Mouse (Mus musculus) heart, embryonic 14.5 days (tissue): ENCODE data around the gene Lamc3. TPM values are rescaled to one million over a fixed set of nuclear protein-coding genes. Genes with fewer than 3 reads are reported as not detected.
A peak's percentile ranks its signal among the peaks of the same experiment; 100 is the strongest.

ENCODE experiments used
- ATAC-seq: fragments of 200-750 bp; cut with Nextera tagmentation; 2 replicates; pipeline ENCODE4 v1.8.0; 2017; ENCODE audit warnings: low read depth, moderate TSS enrichment; ENCODE audit not compliant: insufficient number of reproducible peaks, insufficient read depth, low FRiP score
- H3K27ac ChIP-seq, 2 experiments: fragments of 200-500 bp in 1 of 2; fragments of 300-500 bp in 1 of 2; sonication (generic) in 1 of 2; replicated peaks in 1 of 2; 2 replicates each; pipeline ENCODE4 v1.5.1; 2012 to 2014; ENCODE audit warnings: low read depth in 2 of 2, low read length in 2 of 2, control low read depth in 1 of 2, mild to moderate bottlenecking in 1 of 2, mixed read lengths in 1 of 2; ENCODE audit not compliant: control insufficient read depth in 1 of 2, insufficient read depth in 1 of 2
- H3K27me3 ChIP-seq: fragments of 300-500 bp; sonication (generic); 2 replicates; pipeline ENCODE4 v1.6.1; 2014; ENCODE audit warnings: mild to moderate bottlenecking, low read length, control low read depth; ENCODE audit not compliant: control insufficient read depth, insufficient read depth
- H3K36me3 ChIP-seq: fragments of 300-500 bp; sonication (generic); 2 replicates; pipeline ENCODE4 v1.6.1; 2014; ENCODE audit warnings: mild to moderate bottlenecking, control low read depth, low read length, mixed read lengths; ENCODE audit not compliant: control insufficient read depth, insufficient read depth
- H3K4me1 ChIP-seq, 2 experiments: fragments of 200-500 bp in 1 of 2; fragments of 300-500 bp in 1 of 2; sonication (generic) in 1 of 2; 2 replicates each; pipeline ENCODE4 v1.6.1; 2012 to 2014; ENCODE audit warnings: low read length in 2 of 2, control low read depth in 1 of 2, mixed read lengths in 1 of 2; ENCODE audit not compliant: control insufficient read depth in 2 of 2, insufficient read depth in 2 of 2
- H3K4me2 ChIP-seq: fragments of 300-500 bp; sonication (generic); 2 replicates; pipeline ENCODE4 v1.6.1; 2014; ENCODE audit warnings: mild to moderate bottlenecking, low read length
- H3K4me3 ChIP-seq, 2 experiments: fragments of 200-500 bp in 1 of 2; fragments of 300-500 bp in 1 of 2; sonication (generic) in 1 of 2; 2 replicates each; pipeline ENCODE4 v1.5.1; 2012 to 2014; ENCODE audit warnings: low read length in 2 of 2, mild to moderate bottlenecking in 2 of 2, control low read depth in 1 of 2, low read depth in 1 of 2, moderate library complexity in 1 of 2; ENCODE audit not compliant: control insufficient read depth in 1 of 2, insufficient read depth in 1 of 2
- H3K9ac ChIP-seq: fragments of 300-500 bp; sonication (generic); 2 replicates; pipeline ENCODE4 v1.6.1; 2014; ENCODE audit warnings: mild to moderate bottlenecking, low read length
- H3K9me3 ChIP-seq: fragments of 300-500 bp; sonication (generic); 2 replicates; pipeline ENCODE4 v1.6.1; 2016; ENCODE audit warnings: low read length, control low read depth; ENCODE audit not compliant: control insufficient read depth
- WGBS: fragments of 180-500 bp; shearing (Covaris S2); extraction: QIAGEN DNeasy Blood & Tissue Kit; methylation state at CpG from one replicate; pipeline ENCODE4 v1.1.7; 2014; 5-methylcytosine and 5-hydroxymethylcytosine counted together
- polyA plus RNA-seq: library from polyadenylated mRNA; unstranded; fragments of >200 nt; fragmentation: Nextera tagmentation; extraction: Ambion mirVana; gene quantifications from 2 replicates; pipeline ENCODE4 v1.2.1, GENCODE M21; 2014

Lamc3 gene
- polyA plus RNA-seq, 1 experiment from 2014 or later, result 0.24 TPM

DNA sequence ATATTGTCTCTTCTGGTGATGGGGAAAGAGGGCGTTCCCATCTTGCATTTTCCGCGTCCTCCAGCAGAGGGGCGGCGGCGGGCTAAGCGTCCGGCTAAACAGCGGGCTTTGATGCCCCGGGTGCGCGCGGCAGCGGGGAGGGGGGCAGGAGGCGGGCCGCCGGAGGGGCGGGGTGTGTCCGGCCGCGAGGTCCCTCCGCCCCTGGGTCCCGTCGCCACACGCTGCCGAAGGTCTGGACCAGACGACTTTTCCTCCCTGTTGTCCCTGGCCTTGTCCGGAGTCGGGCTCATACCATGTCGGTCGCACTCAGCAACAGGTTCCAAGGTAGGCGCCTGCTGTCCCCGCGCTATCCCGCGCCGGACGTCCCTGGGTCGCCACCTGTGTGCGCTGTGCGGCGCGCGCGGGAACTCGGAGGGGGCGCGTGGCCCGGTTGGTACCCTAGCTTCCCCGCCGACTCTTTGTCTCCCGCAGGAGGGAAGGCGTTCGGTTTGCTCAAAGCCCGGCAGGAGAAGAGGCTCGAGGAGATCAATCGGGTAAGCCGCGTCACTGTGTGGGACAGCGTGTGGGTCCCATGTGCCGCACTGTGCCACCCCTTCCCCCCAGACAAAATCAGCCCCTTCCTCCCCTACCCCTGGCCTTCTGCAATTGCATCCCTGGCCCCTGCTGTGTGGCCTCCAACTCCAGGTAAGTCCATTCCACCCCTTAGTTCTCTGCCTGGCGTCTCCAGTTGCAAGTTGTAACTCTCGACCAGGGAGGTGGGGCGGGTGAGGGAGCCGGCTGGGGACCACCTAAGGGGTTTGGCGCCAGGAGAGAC, 63.2 kb downstream of the Lamc3 start, which contains the start of gene Aif1l:
Aif1l (plus strand) TSS at position 82 of the 814 bp plus-strand sequence.
- H3K4me3 ChIP-seq, result peak within 1 kb of the TSS; percentile 71 to 94
- peaks cover 33 to 45% of the 10 kb centered on the region in 2 experiments for H3K4me1 ChIP-seq
- no peak within 1 kb of the TSS for H3K27ac ChIP-seq
- H3K9me3 ChIP-seq, result no peaks in the 10 kb centered on the region
- under 1% methylated on average over 66 of the region's 66 CpGs for WGBS
- peak within 1 kb of the TSS; percentile 80 for H3K9ac ChIP-seq
- ATAC-seq, result peak; percentile 29; the same call in 1 of the 2 replicates
- peak within 1 kb of the TSS; percentile 92 for H3K4me2 ChIP-seq
- H3K36me3 ChIP-seq, result no peaks in the 10 kb centered on the region
- peaks cover 4% of the 10 kb centered on the region; the same call in 1 of the 2 replicates for H3K27me3 ChIP-seq

DNA sequence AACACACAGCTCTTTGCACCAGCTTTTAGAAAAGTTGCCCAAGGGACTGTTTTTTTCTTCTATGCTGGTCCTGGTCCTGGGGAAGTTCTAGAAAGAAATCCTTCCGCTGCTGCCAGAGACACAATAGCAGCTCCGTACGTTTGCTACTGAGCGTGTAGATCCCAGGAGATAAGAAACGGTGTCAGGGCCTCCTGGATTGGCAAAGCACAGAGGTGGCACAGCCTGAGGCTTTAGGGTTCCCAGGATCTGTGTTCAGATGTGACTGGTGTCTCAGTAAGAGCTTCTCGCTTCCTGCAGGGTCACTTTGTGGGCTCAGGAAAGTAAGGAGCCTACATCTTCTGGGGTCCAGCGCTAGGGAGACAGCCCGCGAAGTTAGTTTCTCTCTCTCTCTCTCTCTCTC, 63.9 kb downstream of the Lamc3 start:
- WGBS, result 19% methylated on average over 9 of the region's 9 CpGs
- ATAC-seq, result no peak
- Histone ChIP-seq H3K4me3 (peak overlapping the region; percentile 71 to 94), H3K36me3 (no peaks in the 10 kb centered on the region), H3K9ac (peak overlapping the region; percentile 80), H3K27me3 (peaks cover 4% of the 10 kb centered on the region; the same call in 1 of the 2 replicates), H3K4me2 (peak overlapping the region; percentile 92), H3K9me3 (no peaks in the 10 kb centered on the region), H3K4me1 (peaks cover 33 to 45% of the 10 kb centered on the region in 2 experiments), H3K27ac (no peak overlapping the region)

DNA sequence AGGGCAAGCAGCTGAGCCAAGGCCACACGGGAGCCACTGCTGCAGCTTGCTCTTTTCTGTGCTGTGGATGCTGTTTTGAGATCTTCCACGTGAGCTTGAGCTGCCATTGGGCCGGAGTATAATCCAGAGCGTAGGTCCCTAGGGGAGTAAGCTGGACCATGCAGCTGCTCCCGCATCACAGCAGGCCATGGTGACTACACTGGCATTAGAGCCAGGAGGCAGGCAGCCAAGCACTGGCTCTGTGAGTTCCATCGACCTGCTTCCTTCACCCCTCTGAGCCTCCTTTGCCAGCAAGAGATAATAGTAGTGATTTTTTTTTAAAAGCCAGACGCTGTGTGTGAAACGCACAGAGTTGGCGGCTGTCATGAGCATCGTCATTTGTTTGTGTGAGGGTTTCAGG, 65.1 kb downstream of the Lamc3 start:
- H3K27me3 ChIP-seq, result peaks cover 4% of the 10 kb centered on the region; the same call in 1 of the 2 replicates
- H3K36me3 ChIP-seq, result no peaks in the 10 kb centered on the region
- H3K9me3 ChIP-seq, result no peaks in the 10 kb centered on the region
- no peak overlapping the region for H3K4me2 ChIP-seq
- no peak overlapping the region for H3K9ac ChIP-seq
- no peak overlapping the region for H3K4me3 ChIP-seq
- no peak overlapping the region for H3K27ac ChIP-seq
- ATAC-seq, result no peak
- peaks cover 33 to 45% of the 10 kb centered on the region in 2 experiments for H3K4me1 ChIP-seq
- WGBS, result 80% methylated on average over 10 of the region's 10 CpGs

DNA sequence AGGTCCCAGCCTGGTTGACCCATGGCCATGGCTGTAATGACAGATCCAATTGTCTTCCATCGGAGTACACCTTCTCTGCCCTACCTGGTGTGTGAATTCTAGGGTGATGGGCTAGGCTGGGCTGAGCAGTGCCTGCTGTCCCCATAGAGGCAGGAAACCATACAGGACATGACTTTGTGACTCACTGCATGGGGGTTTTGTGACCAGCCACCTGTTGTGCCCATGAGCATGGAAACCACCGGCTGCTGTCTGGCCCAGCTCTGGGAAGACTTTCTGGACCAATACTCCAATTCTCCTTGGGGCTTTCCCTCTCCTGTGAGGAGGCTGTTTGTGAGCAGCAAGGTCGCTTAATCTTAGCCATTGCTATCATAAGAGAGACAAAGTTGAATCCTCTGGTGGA, 65.6 kb downstream of the Lamc3 start:
- H3K27me3 ChIP-seq, result peaks cover 4% of the 10 kb centered on the region; the same call in 1 of the 2 replicates
- H3K27ac ChIP-seq, result peak overlapping the region in 1 of 2 experiments; percentile 88; a peak in 2 of 4 replicates
- H3K4me3 ChIP-seq, result no peak overlapping the region
- H3K36me3 ChIP-seq, result no peaks in the 10 kb centered on the region
- no peak overlapping the region; the same call in 1 of the 2 replicates for H3K9ac ChIP-seq
- no peaks in the 10 kb centered on the region for H3K9me3 ChIP-seq
- peaks cover 33 to 45% of the 10 kb centered on the region in 2 experiments for H3K4me1 ChIP-seq
- 78% methylated on average over 3 of the region's 3 CpGs for WGBS
- no peak for ATAC-seq
- H3K4me2 ChIP-seq, result no peak overlapping the region

DNA sequence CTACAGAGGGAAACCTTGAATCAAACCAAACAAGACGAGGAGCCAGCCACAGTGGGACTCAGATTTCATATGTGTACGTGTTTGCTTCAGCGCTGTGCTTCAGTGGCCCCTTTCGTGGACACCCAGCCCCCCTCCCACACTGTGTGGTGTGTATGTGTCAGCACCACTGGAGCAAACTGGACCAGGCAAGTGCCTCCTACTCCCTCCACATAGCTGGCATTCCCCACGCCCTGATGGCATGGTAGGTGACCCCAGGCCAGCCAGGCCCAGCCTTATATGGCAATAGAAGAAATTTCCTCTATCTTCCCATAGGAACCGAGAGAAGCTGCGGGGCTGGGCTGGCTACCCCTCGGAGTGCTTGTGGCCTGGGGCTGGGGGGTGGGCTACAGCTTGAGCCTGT, 66.6 kb downstream of the Lamc3 start:
- WGBS, result 36% methylated on average over 8 of the region's 8 CpGs
- Histone ChIP-seq H3K4me3 (no peak overlapping the region), H3K9me3 (no peaks in the 10 kb centered on the region), H3K9ac (peak overlapping the region; percentile 39), H3K36me3 (no peaks in the 10 kb centered on the region), H3K27ac (peak overlapping the region; percentile 83 to 88), H3K4me2 (0 out of 2 replicates have a peak overlapping the region, but pooled peaks have one; percentile 21), H3K27me3 (peaks cover 4% of the 10 kb centered on the region; the same call in 1 of the 2 replicates), H3K4me1 (peaks cover 33 to 45% of the 10 kb centered on the region in 2 experiments)
- peak; percentile 67 for ATAC-seq

DNA sequence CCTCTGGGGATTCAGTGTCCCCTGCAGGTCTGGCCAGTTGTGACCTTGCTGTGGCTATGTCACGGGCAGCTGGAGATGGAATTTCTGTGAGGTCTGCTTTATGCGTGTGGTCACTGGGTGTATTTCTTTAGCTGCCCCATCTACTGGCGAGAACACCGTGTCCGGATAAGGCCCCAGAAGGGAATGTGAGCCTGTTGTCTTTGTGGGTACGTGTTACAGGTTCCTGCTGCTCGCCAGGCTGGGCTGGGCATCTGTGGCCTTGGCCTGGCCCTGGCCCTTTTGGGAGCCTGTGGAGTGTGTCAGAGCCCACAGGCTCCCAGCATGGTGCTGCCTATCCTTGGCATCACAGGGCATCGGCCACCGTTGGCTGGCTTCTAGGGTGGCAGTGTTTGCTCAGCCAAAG, 67.7 kb downstream of the Lamc3 start:
- WGBS, result 56% methylated on average over 9 of the region's 9 CpGs
- H3K9me3 ChIP-seq, result no peaks in the 10 kb centered on the region
- no peaks in the 10 kb centered on the region for H3K36me3 ChIP-seq
- peaks cover 33 to 45% of the 10 kb centered on the region in 2 experiments for H3K4me1 ChIP-seq
- H3K9ac ChIP-seq, result peak overlapping the region; percentile 39
- no peak overlapping the region for H3K4me3 ChIP-seq
- H3K27ac ChIP-seq, result peak overlapping the region; percentile 83 to 88
- H3K27me3 ChIP-seq, result no peaks in the 10 kb centered on the region
- no peak for ATAC-seq
- H3K4me2 ChIP-seq, result no peak overlapping the region

DNA sequence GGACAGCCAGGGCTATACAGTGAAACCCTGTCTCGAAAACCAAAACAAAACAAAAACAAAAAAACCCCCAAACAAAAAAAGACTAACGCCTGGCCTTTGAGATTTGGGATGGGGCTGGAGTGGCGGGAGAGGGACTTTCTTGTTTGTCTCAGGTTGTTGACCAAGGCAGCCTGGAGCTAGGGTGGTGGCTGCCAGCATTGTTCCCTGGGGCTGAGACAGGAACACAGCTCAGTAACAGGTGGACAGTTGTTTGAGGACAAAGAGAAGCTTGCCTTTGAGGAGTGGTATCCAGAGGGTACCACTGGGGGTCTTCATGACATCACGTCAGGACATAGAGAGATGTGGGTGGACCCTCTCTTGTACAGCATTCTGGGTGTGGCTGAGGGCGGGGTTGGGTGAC, 68.6 kb downstream of the Lamc3 start:
- no peaks in the 10 kb centered on the region for H3K9me3 ChIP-seq
- peaks cover 31 to 43% of the 10 kb centered on the region in 2 experiments for H3K4me1 ChIP-seq
- no peaks in the 10 kb centered on the region for H3K27me3 ChIP-seq
- no peak overlapping the region for H3K4me2 ChIP-seq
- H3K9ac ChIP-seq, result no peak overlapping the region
- ATAC-seq, result no peak
- 88% methylated on average over 5 of the region's 5 CpGs for WGBS
- no peak overlapping the region for H3K4me3 ChIP-seq
- H3K27ac ChIP-seq, result no peak overlapping the region
- peaks cover 4% of the 10 kb centered on the region; the same call in 1 of the 2 replicates for H3K36me3 ChIP-seq
